Mouse (Mus musculus): ENCODE measurements around the gene Catspere2.
"Not testable (repeated sequence)": the region's sequence is repeated elsewhere in the genome, so short reads cannot be mapped to it uniquely, and the experiment has no call there.

DNA sequence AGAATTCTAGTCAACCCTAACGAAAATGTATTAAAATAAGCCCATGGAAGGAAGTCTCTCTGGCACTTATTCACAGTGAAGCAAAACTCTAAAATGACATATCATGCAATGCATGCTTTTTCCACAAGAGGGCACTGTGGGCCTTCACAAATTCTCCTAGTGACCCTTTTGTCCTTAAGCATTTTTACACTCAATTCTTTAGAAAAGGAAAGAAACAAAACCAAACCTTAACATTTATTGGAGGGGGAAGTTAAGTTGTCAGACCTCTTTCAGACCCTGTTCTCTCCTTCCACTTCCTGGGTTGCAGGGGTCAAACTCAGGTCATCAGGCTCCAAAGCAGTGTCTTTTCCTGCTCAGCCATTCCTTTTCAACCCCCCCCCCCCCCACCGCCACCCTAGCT, 163.3 kb downstream of the Catspere2 start:
- TF ChIP-seq CTCF (IDR thresholded peaks at IDR 0.05; ENCODE audit: control insufficient read depth, insufficient read depth, insufficient read length); USF1 (IDR thresholded peaks at IDR 0.05; ENCODE audit: low read depth): not testable (repeated sequence)

Measured in C2C12 (cell line).